Mouse (Mus musculus) gastrocnemius, postnatal 4 days (tissue): ENCODE data around the gene Gm20388. TPM values are rescaled to one million over a fixed set of nuclear protein-coding genes. Genes with fewer than 3 reads are reported as not detected.

Experiments
- DNase-seq, 2 experiments: peaks; one replicate each; pipeline ENCODE4 v3.0.0; 2021 to 2022; ENCODE audit warnings: low spot score in 2 of 2, mixed read lengths in 2 of 2
- long read RNA-seq, 2 experiments: library from polyadenylated mRNA; stranded (forward); transcript quantifications; one replicate each; pipeline ENCODE4 v2.0.0; 2021
- total RNA-seq, 2 experiments: library from RNA; stranded (reverse); gene quantifications; 2 replicates each; pipeline ENCODE4 v1.2.3; 2021

Gm20388 gene
- total RNA-seq = 10 to 100 TPM; 12.8 to 22.8 TPM
- long read RNA-seq, experiment 1, partial matches to known transcripts = 0 of 96 reads
- long read RNA-seq, experiment 1, other reads (novel, unspliced or antisense) = 96 of 96 reads
- long read RNA-seq, experiment 2, partial matches to known transcripts = 0 of 100 reads
- long read RNA-seq, experiment 2, other reads (novel, unspliced or antisense) = 100 of 100 reads

DNA sequence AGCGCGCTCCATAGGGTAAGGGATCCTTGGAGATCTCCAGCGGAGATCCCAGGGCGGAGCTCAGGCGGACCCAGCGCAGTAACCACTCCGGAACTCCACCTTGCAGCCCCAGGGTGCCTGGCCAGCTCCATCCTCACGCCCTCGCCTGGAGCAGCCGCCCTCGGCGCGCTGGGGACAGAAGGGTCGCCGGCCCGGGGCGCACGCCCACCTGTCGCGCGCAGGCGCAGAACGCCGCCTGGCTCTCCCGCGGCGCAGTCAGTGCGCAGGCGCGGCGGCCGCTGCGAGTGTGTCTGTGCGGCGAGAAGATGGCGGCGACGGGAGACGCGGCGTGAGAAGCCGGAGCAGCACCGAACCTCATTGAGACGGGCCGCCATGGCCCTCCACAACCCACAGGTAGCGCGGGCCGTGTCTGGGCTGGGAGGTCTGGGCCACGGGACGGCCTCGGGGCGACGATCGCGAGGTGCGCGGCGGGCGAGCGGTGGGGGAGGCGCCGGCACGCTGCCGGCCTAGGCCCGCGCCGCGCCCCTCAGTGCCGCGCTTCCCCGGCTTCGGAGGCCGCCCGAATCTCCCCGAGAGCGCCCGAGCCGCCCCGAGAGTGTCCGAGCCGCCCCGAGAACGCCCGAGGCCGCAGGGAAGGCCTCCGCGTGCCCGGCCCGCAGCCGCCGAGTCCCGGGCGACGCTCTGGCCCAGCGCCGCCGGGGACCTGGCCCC is at the start of gene Gm20388:
Gm20388 (plus strand) TSS at position 295 of the 711 bp plus-strand sequence.
- peak; percentile 83 to 90 for DNase-seq

DNA sequence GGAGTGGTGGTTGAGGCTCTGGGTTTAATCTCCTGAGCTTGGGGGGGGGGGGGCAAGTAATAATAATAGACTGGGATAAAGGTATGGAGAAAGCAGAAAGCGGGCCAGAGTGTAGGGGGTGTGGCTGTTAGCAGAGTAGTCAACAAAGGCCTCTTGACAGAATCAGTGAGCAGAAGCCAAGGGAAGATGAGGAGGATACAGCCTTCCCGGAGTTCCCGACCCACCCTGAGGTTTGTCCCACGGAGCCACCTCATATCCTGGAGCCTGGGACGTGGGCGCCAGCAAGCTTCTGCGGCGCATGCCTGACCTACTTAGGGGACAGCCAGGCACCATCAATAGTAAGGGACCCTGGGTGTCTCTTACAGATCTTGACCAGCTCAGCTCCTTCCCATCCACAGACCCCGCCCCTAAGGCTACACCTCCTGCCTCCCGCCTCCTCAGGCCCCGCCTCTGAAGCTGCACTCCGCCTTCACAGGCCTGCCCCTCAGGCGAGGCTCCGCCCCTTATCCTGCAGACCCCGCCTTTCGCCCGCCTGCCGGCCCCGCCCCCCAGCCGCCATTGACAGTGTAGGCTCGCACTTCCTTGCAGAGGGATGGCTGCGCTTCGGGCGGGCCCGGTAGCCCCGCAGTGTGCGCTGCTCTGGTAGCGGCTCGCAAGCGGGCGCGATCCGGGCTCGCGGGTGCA is 48.8 kb upstream of the Gm20388 start, which contains the start of gene Klhl36:
Klhl36 (plus strand) TSS at position 561 of the 684 bp plus-strand sequence.
- DNase-seq = peak; percentile 95 to 96

DNA sequence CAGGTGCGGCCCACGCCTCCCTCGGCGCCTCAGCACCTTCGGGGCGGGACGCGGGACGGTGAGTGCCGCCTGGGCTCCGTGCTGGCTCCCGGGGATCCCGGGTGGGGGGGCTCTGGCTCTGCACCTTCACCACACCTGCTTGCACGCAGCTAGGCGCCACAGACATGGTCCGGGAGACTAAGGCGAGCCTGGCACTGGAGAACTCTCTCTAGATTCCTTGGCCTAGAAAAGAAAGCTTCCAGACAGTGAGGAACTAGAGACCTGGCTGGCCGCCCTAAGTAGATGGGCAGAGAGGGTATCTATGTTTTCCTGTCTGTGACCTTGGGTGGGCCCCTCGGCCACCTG is 48.3 kb upstream of the Gm20388 start:
- DNase-seq = no peak

DNA sequence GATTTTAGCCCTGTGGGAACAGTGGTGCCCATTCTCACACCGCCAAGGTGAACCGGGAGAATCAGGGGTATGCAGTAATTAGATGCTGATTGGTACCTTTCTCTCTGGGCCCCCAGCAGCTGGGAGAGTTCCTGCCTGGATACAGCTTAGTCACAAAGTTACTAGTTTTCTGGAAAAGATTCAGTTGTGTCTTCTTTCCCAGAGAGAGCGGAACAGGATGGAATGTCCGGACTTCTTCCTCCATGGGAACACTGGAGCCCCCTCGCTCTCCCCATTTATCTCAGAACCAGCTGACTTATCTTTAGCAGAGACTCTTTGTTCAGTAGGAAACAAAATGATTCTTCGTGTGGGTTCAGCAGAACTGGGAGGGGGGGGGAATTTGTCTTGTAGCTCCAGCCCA is 47.9 kb upstream of the Gm20388 start:
- DNase-seq = no peak

DNA sequence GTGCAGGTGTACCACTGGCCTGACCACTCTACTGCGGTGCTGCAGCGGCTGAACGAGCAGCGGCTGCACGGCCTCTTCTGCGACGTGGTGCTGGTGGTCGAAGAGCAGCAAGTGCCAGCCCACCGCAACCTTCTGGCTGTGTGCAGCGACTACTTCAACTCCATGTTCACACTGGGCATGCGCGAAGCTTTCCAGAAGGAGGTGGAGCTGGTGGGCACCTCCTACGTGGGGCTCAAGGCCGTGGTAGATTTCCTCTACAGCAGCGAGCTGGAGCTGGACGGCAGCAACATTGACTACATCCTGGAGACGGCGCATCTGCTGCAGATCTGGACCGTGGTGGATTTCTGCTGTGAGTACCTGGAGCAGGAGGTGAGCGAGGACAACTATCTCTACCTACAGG is 41.0 kb upstream of the Gm20388 start:
- DNase-seq = no peak

DNA sequence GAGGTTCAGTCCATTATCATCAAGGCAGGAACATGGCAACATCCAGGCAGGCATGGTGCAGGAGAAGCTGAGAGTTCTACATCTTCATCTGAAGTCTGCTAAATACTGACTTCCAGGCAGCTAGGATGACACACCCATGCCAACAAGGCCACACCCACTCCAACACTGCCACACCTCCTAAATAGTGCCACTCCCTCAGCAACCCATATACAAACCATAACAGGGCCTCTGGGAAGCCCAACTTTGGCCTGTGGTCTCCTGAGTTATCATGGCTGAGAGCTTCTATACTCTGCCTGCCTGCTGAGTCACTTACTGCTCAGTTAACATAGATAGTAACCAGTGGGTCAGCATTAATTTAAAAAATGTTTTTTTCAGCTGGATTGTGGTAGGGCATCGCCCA is 37.5 kb upstream of the Gm20388 start:
- no peak for DNase-seq

DNA sequence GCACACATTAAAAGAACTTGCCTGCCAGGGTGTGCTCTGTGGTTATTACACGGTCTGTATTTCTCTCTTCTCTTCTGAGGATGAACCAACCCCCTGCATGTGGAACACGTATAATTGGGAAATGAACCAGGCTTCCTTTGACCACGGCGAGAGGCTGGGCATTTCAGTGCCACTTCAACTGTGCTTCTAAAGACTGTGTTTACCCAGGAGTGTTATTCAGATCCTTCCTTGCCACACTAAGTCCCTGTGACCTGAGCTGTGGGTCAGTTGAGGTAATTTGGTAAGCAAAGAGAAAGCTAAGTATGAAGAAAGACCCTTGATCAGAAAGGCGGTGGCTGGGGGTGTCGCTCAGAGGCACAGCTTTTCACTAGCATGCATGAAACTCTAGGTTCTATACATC is 29.3 kb upstream of the Gm20388 start:
- no peak for DNase-seq

DNA sequence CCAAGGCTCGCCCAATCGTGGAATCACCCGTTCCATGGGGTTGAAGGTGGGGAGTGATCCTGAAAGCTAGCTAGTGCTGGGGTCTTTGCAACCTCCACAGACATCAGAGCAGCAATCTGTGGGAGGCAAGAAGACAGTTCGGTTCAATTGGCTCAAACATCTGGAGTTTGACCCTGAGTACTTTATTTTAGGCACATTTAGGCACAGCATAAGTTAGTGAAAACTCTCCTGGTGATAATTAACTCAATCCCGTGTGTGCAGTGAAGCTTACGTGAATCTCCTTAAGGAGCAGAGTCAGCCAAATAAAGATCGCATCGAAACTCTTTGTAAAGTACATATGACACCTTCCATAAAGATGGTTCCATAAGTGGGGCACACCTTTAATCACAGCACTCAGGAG is 28.7 kb upstream of the Gm20388 start:
- DNase-seq = no peak

DNA sequence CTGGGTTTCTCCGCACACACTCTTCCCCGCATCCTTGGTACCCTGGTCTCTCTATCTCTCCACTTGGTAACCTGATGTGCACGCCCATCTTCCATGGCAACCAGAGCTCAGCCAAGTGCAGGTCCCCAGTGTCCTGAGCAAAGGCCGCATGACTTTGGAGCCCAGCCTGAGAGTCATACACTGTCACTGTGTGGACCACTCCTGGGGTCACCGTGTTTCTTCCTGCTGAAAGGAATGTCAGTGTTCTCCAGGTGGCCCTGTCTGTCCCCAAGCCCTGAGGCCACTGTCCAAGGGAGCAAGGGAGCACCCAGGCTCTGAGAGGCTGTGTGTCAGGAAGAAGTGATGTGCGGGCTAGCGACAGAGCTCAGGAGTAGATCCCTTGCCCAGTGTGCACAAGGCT is 27.4 kb upstream of the Gm20388 start:
- no peak for DNase-seq

DNA sequence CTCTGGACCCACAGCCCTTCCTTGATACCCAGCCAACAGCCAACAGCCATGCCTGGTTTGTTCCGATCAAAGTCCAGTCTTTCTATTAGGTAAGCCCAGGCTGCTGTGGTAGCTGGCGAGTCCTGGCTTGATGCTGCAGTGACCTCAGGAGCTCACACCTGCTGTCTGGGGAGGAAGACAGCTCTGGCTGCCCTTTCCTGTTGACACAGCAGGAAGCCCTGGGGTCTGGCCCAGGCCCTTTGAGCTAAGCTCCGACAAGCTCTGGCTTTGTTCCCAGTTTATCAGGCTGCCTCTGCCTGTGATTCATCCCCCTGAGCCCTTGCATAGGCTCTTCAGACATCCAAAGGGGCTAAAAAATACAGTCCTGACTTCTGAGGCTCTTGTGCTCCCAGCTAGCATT is 25.0 kb upstream of the Gm20388 start:
- DNase-seq = peak in 1 of 2 experiments; percentile 33

DNA sequence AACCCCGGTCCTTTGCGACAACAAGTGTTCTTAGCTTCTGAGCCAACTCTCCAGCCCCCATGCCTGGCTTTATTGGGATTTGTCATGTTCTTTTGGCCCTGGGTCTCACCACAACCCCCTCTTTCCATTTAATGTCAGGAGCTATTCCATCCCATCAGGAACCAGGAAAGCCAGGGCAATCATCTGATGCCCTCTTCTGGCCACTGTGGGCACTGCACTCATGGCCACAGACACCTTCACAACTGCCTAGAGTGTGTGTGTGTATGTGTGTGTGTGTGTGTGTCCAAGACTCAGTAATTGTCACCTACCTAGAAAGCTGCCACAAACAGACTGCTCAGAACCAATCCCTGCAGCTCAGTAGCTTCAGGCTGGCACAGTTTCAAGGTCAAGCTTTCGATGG is 23.5 kb upstream of the Gm20388 start:
- no peak for DNase-seq

DNA sequence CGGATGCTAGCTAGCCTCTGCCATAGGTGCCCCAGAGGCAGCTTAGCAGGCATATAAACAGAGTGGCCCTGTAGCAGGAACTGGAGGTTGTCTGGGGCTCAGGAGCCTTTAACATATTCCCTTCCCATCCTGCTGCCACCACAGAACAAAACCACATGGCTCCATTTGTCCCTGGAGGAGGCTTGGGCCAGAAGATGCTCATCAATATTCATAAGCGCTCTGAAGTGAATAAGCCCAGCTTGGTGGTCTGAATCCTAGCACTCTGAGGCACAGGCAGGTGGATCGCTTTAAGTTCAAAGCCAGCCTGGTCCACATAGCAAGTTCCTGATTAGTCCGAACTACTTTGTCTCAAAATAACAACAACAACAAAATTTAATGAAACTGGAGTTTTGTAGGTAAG is 22.6 kb upstream of the Gm20388 start:
- no peak for DNase-seq

DNA sequence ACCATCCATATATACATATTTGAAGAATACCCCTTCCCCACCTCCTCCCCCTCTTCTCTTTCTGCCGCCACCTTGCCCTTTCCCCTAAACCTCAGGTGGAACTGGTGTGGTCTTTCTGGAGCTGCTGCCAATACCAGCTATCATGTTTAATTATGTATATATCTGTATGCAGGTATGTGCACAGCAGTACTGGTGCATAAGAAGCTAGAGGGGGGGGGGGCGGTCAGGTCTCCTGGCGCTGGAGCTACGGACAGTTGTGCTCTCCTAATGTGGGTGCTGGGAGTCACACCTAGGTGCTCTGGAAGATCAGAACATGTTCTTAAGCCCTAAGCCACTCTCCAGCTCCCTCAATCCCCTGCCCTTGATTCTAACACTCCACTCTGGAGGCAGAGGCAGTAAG is 13.6 kb upstream of the Gm20388 start:
- DNase-seq = no peak

DNA sequence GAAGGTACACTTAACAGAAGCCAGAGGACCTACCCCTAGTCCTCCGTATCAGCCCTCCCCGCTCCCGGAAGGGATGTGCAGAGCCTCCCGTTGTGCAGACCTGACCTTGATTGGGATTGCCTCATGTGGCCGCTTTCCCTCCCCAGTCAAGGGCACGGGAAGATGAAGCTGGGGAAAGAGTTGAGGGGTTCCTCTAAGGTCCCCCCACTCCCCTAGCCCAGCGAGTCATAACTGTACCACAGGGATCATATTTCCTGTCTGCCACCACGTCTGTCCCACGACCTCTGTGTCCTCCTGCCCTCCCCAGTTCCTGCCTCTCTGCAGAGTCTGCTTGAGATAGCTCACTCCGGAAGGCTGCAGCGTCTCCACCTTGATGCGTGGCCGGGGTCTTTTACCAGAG is 12.7 kb upstream of the Gm20388 start:
- DNase-seq = no peak

DNA sequence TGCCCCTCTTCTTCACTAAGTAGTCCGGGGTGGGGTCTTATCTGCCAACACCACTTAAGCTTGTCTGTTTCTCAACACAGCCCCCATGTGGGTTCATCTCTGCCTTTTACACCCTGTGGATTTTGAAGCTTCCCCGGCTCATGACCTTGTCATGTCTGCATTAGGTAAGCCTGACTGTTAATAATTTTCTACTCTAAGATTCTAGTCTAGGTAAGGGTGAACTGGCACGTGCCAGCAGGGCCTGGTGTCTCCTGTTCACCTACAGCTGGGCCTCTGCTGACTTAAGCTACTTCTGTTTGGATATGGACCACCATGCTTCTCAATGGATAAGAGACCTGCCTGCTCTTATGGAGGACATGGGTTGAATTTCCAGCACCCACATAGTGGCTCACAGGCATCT is 9.3 kb upstream of the Gm20388 start:
- no peak for DNase-seq

DNA sequence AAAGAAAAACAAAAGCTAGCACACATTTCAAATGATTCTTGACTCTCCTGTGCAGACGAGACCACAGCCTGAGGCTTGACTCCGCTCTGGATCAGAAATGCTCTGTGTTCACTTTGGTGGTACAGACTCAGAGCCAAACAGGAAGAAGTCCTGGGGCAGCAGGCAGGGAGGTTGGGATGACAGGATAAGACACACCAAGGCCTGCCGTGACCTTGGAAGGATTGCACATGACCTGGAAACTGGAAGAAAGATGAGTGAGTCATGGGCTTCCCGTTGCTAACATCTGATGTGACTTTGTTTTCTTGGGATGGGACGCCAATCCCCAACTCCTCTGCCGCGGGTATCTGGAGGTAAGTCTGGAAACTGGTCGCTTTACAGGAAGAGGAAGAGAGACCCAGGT is 8.7 kb upstream of the Gm20388 start:
- DNase-seq = no peak

DNA sequence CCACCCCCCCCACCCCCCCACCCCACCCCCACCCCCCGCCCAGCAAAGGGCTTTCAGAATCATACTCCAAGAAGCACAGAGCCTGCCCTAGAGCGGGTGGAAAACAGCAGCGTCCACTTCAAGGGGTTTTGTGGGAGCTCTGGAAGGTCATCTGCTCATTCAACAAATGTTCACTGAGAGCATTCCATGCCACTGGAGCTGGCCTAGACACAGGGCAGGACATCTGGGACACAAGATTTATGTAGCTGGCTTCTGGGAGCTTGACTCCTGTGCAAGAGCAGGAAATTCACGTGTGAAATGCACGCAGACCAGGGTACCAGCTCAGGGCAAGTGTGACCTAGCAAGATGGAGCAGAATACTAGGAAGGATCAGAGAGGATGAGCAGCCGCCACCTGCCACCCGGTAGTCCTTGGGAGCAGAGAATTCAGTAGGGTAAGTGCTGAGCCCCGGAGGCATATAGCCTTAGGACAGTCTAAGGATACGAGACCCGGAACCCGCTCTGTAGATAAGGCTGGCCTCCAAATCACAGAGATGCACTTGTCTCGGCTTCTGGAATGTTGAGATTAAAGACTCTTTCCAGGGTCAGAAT is 6.2 kb upstream of the Gm20388 start:
- no peak for DNase-seq

DNA sequence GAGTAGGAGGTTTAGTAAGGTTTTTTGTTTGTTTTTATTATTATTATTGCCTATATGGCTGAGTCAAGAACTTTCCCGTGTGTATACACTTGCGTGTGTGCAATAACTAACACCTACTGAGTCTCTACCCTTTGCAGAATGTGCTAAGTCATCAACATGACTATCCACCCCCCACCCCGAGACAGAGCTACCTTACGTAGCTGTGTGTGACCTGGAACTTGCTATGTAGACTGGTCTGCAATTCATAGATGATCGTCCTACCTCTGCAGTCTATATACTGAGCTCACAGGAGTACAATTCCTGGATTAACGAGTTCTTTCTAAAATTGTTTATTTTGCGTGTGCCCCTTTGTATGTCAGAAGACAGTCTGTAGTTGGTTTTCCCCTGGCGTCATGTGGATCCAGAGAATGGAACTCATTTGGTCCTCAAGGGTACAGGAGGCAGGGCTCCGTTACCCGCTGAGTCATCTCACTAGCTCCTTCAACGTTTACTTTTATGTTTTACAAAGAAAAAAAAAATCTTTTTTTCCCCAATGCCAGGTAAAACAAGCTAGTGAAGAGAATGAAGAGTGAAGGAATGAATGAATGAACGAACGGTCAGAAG is 596 bp upstream of the Gm20388 start, which contains the start of gene Usp10:
Usp10 (plus strand) TSS at position 417 of the 603 bp plus-strand sequence.
- DNase-seq = no peak

DNA sequence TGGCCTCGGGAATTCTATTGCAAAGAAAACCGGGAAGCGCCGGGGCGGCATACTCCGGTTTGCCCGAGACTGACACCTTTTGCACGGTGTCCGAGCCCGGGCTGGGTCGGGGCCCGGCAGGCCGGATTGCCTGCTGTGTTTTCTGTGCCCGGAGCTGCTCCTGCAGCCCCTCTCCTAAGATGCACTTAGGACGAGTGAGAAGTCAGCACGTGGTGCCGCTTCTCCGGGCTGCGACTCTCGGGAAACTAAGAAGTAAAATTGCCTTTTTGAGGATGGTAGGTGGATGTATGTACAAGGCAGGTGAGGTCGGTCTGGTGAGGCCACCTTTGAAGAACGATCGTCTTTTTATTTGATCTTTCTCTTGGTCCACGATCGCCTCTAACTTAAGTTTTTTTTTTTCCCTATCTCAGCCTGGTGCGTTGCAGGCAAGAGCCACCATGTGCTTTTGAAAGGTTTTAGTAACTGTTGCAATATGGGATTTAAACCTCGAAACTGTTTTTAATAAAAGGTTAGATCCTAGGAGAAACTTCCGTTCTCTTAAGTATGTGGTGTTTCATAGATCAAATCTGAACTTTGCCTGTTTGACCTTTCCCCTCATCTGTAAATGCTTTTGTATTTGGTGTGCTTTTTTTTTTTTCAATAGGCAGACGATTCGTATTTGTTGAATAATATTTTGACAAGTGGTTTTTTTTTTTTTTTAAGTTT is 769 bp downstream of the Gm20388 start:
- DNase-seq = no peak

DNA sequence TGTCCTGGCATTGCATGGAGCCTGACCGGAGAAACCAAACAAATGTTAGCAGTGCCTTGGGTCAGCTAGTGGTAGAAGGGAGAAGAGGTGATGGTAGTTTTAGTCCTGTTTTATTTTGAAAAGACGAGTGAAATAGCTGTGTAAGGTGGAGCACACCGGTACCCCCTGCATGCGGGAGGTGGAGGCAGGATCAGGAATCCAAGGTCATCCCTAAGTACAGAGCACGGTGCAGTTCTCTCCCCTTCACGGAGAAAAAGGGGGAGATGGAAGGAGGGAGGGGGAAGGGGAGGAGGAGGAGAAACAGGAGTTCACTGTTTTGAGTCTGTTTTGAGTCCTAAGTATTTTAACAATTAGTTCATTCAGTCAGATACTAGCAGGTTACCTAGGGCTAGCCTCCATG is 2.0 kb downstream of the Gm20388 start:
- DNase-seq = no peak

DNA sequence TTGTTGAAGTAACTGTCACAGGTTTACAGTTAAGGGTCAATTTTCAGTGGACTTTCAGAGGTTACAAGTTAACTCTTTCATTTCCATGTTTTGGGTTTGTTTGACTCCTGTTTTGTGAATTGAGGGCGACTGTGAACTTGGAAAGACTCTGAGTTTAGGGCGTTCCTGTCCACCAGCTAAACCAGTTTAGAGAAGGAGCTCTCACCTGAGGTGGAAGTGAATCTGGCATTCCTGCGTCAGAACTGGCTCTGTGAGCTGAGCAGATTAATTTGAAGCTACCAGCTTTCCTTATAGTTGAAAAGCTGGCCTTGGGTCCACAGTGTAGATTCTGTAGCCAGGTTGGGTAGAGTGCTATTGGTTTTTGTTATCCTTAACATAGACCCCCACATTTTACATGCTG is 2.5 kb downstream of the Gm20388 start:
- no peak for DNase-seq
